Mouse (Mus musculus) embryonic facial prominence, embryonic 14.5 days (tissue): ENCODE measurements at regions not wholly inside any gene's neighbourhood (a gene's known extent, or its start where the extent isn't known, plus 50 kb on each side); places are given as distances from the start of the nearest gene placed in this dataset.
"Not testable (repeated sequence)": the region's sequence is repeated elsewhere in the genome, so short reads cannot be mapped to it uniquely, and the experiment has no call there.

Experiments used
- ATAC-seq: fragments of 200-750 bp; cut with Nextera tagmentation; 2 replicates; pipeline ENCODE4 v1.8.0; 2017; ENCODE audit warnings: low read depth, moderate number of reproducible peaks, moderate TSS enrichment
- DNase-seq: peaks from one replicate; pipeline ENCODE4 v3.0.0-alpha.2; 2015; ENCODE audit warnings: low spot score
- H3K27ac ChIP-seq: fragments of 300-500 bp; sonication (generic); replicated peaks from 2 replicates; pipeline ENCODE4 v1.5.1; 2014; ENCODE audit warnings: low read depth, mild to moderate bottlenecking, low read length, moderate library complexity
- H3K27me3 ChIP-seq: fragments of 300-500 bp; sonication (generic); replicated peaks from 2 replicates; pipeline ENCODE4 v1.6.1; 2014; ENCODE audit warnings: low read length; ENCODE audit not compliant: control insufficient read depth, insufficient read depth
- H3K36me3 ChIP-seq: fragments of 300-500 bp; sonication (generic); 2 replicates; pipeline ENCODE4 v1.6.1; 2014; ENCODE audit warnings: low read length, mixed read lengths; ENCODE audit not compliant: control insufficient read depth, insufficient read depth
- H3K4me1 ChIP-seq: fragments of 300-500 bp; sonication (generic); 2 replicates; pipeline ENCODE4 v1.6.1; 2014; ENCODE audit warnings: antibody characterized with exemption, low read length; ENCODE audit not compliant: control insufficient read depth, insufficient read depth
- H3K4me2 ChIP-seq: fragments of 300-500 bp; sonication (generic); 2 replicates; pipeline ENCODE4 v1.6.1; 2014; ENCODE audit warnings: low read depth, mild to moderate bottlenecking, low read length, moderate library complexity, mixed read lengths
- H3K4me3 ChIP-seq: fragments of 300-500 bp; sonication (generic); 2 replicates; pipeline ENCODE4 v1.5.1; 2014; ENCODE audit warnings: low read depth, mild to moderate bottlenecking, low read length
- H3K9ac ChIP-seq: fragments of 300-500 bp; sonication (generic); 2 replicates; pipeline ENCODE4 v1.6.1; 2014; ENCODE audit warnings: low read depth, mild to moderate bottlenecking, low read length, moderate library complexity, mixed read lengths
- H3K9me3 ChIP-seq: fragments of 300-500 bp; sonication (generic); 2 replicates; pipeline ENCODE4 v1.6.1; 2016; ENCODE audit warnings: low read length; ENCODE audit not compliant: control insufficient read depth
- WGBS: fragments of 180-500 bp; shearing (Covaris S2); extraction: QIAGEN DNeasy Blood & Tissue Kit; methylation state at CpG from one replicate; pipeline ENCODE4 v1.1.7; 2014; 5-methylcytosine and 5-hydroxymethylcytosine counted together

DNA sequence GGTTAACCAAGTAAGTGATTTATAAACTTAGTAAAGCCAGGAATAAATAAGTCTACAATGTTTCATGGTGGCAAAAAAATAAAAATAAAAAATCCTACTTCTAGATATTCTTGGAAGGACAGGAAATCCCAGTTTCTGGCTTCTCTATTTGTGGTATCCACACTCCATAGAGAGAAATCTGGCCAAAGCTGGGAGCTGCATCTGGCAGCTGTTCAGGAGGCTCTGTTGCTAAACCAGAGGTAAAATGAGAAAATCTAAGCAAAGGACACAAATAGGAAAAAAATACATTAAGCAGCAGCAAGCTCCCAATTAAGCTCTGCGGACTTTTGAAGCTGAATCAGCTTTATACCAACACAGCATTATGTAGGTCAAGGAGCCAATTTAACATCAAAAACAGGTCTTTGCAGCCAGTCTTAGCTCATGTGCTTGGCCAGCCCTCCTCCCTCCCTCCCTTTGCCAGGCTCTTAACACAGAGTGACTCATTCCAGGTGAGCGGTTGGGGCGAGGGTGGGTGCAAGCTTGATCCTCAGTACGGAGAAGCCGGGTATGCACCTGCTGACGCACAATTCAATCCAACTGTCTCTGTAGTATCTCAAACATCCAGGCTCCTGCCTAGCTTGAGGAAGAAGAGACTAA lies 456.9 kb downstream of the Cbln4 start:
- no peak overlapping the region for H3K9ac ChIP-seq
- WGBS, result 84% methylated on average over 6 of the region's 6 CpGs
- ATAC-seq (no peak), DNase-seq (no peak)
- H3K4me3 ChIP-seq, result no peak overlapping the region
- no peaks in the 10 kb centered on the region for H3K36me3 ChIP-seq
- H3K4me1 ChIP-seq, result peaks cover 7% of the 10 kb centered on the region
- H3K4me2 ChIP-seq, result no peak overlapping the region
- no peaks in the 10 kb centered on the region for H3K9me3 ChIP-seq
- no peak overlapping the region for H3K27ac ChIP-seq
- H3K27me3 ChIP-seq, result no peaks in the 10 kb centered on the region

DNA sequence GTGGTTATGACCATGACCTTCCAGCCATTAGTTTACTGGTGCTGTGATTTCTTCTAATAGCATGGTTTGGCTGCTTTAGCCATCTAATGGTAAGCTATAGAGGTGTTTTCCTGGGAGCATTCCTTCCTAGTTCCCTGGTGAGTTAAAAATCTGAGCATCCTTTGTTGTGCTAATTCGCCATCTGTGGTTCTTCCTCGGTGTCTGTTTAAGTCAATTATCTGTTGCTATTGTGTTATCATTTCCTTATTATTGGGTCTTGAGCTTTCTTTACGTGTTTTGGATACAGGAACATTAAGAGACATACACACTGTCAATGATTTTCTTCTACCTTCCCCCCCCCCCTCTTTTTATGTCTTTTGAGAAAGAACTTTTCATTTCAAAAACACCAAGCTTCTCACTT lies 468.9 kb downstream of the Cbln4 start:
- no peak for ATAC-seq
- no peaks in the 10 kb centered on the region for H3K27me3 ChIP-seq
- H3K4me3 ChIP-seq, result no peak overlapping the region
- no peak overlapping the region for H3K4me2 ChIP-seq
- H3K9me3 ChIP-seq, result no peaks in the 10 kb centered on the region
- 56% methylated on average over 3 of the region's 3 CpGs for WGBS
- no peak overlapping the region for H3K27ac ChIP-seq
- DNase-seq, result no peak
- no peak overlapping the region for H3K9ac ChIP-seq
- 0 out of 2 replicates have a peak, but pooled peaks cover 2% of the 10 kb centered on the region for H3K4me1 ChIP-seq
- no peaks in the 10 kb centered on the region for H3K36me3 ChIP-seq

DNA sequence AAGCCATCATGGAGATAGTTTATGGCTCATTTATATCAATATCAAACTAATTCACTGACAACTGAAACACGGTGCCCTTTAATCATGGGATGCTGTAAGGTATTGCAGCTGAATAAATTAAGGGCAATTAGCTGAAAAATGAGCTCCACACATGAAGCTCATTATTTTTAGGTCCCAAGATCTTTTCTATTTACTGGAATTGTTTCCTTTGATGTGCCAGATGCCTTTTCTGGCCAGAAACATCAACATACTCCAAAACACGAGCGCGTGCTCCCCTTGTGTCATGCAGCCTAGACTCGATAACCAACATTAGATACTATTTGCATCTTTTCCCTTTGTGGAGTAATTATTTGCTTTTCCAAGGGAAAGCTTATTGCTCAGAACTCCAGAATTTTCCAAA lies 480.6 kb downstream of the Cbln4 start:
- H3K4me3 ChIP-seq, result no peak overlapping the region
- 45% methylated on average over 5 of the region's 5 CpGs for WGBS
- no peak for DNase-seq
- H3K9me3 ChIP-seq, result no peaks in the 10 kb centered on the region
- no peak for ATAC-seq
- H3K4me1 ChIP-seq, result no peaks in the 10 kb centered on the region
- no peak overlapping the region for H3K9ac ChIP-seq
- H3K27ac ChIP-seq, result no peak overlapping the region
- no peak overlapping the region for H3K4me2 ChIP-seq
- no peaks in the 10 kb centered on the region for H3K36me3 ChIP-seq
- H3K27me3 ChIP-seq, result no peaks in the 10 kb centered on the region

DNA sequence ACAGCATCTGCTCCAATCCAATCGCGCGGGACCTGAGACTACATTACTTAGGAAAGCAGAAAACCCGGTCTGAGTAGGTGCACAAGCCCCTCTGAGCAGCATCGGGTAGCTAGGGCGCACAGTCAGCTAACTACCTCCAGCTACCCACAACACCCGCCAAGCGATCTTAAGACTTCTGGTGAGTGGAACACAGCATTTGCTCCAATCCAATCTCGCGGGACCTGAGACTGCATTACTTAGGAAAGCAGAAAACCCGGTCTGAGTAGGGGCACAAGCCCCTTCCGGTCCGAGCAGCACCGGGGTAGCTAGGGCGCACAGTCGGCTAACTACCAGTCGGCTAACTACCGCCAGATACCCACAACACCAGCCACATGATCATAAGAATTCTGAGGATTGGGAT lies 500.5 kb downstream of the Cbln4 start:
- not testable (repeated sequence) for H3K4me1 ChIP-seq, H3K27ac ChIP-seq, DNase-seq, H3K36me3 ChIP-seq, H3K27me3 ChIP-seq, H3K9me3 ChIP-seq, H3K9ac ChIP-seq, ATAC-seq, H3K4me2 ChIP-seq, H3K4me3 ChIP-seq
- WGBS, result 93% methylated on average over 17 of the region's 18 CpGs

DNA sequence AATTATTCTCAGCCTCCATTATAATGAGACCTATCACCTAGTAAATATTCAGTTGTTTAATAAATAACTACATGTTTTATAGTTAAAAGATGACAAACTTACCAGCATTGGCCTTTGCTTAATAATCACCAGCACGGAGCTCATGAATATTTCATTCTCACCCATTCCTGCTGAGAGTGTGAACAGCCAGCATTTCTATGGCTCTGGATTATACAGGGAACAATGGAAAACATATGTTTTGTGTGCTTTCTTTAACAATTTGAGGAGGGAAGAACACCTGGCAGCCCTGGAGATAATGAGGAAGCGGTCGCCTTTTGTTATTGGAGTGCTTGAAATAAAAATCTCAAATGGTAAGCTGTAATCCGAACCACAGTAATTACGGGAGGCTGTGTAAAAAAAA lies 528.4 kb downstream of the Cbln4 start:
- H3K9me3 ChIP-seq, result no peaks in the 10 kb centered on the region
- no peak for ATAC-seq
- no peaks in the 10 kb centered on the region for H3K36me3 ChIP-seq
- H3K4me1 ChIP-seq, result no peaks in the 10 kb centered on the region
- no peak overlapping the region for H3K4me3 ChIP-seq
- H3K27ac ChIP-seq, result no peak overlapping the region
- no peak overlapping the region for H3K9ac ChIP-seq
- no peaks in the 10 kb centered on the region for H3K27me3 ChIP-seq
- H3K4me2 ChIP-seq, result no peak overlapping the region
- WGBS, result 59% methylated on average over 5 of the region's 5 CpGs
- peak; percentile 11 for DNase-seq

DNA sequence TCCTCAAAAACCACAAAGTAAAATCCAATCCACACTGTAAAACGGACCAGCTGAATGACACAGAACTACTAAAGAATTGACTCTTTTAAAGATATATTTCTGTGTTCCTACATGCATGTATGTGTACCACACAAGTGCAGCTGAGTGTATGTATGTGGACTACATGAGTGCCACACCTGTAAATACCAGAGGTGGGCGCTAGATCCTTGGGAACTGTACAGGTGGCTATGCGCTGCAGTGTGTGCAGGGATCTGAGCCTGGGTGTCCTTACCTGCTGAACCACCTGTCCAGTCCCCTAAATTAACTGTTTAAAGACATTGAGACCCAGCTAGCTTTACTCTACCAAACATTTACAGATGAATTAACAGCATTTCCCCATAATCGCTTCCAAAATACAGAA lies 546.6 kb downstream of the Cbln4 start:
- Histone ChIP-seq H3K9me3 (no peaks in the 10 kb centered on the region; the same call in 1 of the 2 replicates), H3K4me2 (no peak overlapping the region), H3K27ac (no peak overlapping the region), H3K4me3 (no peak overlapping the region), H3K27me3 (no peaks in the 10 kb centered on the region), H3K9ac (no peak overlapping the region), H3K4me1 (no peaks in the 10 kb centered on the region), H3K36me3 (no peaks in the 10 kb centered on the region)
- DNase-seq (no peak), ATAC-seq (no peak)
- WGBS, result 77% methylated on average over 4 of the region's 4 CpGs

DNA sequence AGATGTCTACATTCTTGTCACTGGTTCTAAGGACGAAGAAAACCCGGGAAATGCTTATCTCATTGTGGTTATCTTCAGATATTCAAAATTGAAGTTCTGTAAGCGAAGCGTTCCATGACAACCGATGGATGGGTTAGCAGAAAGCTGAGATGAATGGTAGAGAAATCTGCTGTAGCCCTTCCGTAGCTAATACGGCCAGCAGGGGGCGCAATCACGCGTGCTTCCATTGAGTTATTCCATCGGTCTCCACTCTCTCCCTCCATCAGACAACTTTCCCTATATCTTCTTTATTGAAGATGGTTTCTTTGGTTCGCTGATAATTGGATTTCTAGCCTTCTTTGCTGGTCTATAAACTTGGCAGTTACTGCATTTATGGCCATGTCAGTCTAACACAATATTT lies 549.5 kb downstream of the Cbln4 start:
- no peak for ATAC-seq
- 41% methylated on average over 12 of the region's 12 CpGs for WGBS

DNA sequence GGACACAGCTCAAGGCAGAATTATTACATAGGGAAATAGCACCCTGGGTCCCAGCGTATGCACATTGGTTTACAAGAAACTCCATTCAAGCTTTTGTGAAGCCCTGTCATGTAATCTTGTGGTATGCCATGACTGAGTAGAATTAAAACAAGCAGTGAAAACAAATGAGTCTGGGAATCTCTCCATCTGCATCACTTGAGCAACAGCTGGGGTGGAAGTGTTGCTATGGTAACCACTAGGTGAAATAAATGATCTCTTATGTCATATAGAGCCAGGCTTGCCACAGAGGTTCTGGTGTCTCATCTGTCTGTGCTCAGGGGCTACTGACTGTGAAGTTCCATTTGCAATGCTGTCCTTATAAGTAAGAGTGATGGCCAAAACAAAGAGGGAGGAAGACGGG lies 556.0 kb downstream of the Cbln4 start:
- no peaks in the 10 kb centered on the region for H3K4me1 ChIP-seq
- DNase-seq (peak; percentile 36), ATAC-seq (no peak; the same call in 1 of the 2 replicates)
- no peaks in the 10 kb centered on the region for H3K9me3 ChIP-seq
- no peaks in the 10 kb centered on the region for H3K36me3 ChIP-seq
- no peak overlapping the region for H3K4me3 ChIP-seq
- no peaks in the 10 kb centered on the region for H3K27me3 ChIP-seq
- no peak overlapping the region for H3K27ac ChIP-seq
- WGBS, result 79% methylated on average over 2 of the region's 2 CpGs
- H3K9ac ChIP-seq, result no peak overlapping the region
- H3K4me2 ChIP-seq, result no peak overlapping the region

More for the DNA sequence above, 549.5 kb downstream of the Cbln4 start:
- H3K9ac ChIP-seq, result no peak overlapping the region
- no peak overlapping the region for H3K4me3 ChIP-seq
- no peak for DNase-seq
- H3K9me3 ChIP-seq, result no peaks in the 10 kb centered on the region
- no peaks in the 10 kb centered on the region for H3K36me3 ChIP-seq
- no peak overlapping the region for H3K27ac ChIP-seq
- no peaks in the 10 kb centered on the region for H3K4me1 ChIP-seq
- no peaks in the 10 kb centered on the region for H3K27me3 ChIP-seq
- H3K4me2 ChIP-seq, result no peak overlapping the region

DNA sequence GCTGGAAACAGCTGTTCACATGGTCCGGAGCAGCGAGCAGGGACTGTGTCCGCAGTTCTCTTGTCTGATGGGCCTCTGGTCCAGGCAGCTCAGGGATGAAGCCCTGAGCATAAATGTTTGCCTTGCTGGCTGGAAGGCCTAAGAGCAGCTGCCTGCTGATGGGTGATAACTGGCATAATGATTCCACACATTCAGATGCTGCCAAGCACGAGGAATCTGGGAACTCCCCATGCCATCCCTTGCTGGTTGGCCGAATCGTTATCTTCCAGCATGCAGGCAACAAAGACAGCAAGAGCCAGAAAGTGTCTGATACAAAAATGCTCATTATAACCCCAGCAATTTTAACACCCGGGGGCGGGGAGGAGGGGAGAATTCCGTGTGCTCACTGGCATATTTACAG lies 590.0 kb downstream of the Cbln4 start:
- Histone ChIP-seq H3K36me3 (no peaks in the 10 kb centered on the region), H3K9me3 (0 out of 2 replicates have a peak, but pooled peaks cover 5% of the 10 kb centered on the region), H3K27me3 (no peaks in the 10 kb centered on the region), H3K4me3 (no peak overlapping the region), H3K9ac (no peak overlapping the region), H3K4me2 (no peak overlapping the region), H3K27ac (no peak overlapping the region), H3K4me1 (no peaks in the 10 kb centered on the region)
- DNase-seq (no peak), ATAC-seq (no peak)
- WGBS, result 73% methylated on average over 9 of the region's 9 CpGs
